Mouse (Mus musculus): ENCODE data around the gene Prpf18. TPM values are rescaled to one million over a fixed set of nuclear protein-coding genes. Genes with fewer than 3 reads are reported as not detected.

Prpf18 gene
- polyA plus RNA-seq, 1 experiment: 45.7 TPM

- 98% methylated on average over 3 of the region's 3 CpGs for WGBS
- H3K4me1 ChIP-seq (ENCODE audit: control insufficient read depth, insufficient read depth, low read length): no peaks in the 10 kb centered on the region
- DNase-seq: no peak
- no peaks in the 10 kb centered on the region for H3K27me3 ChIP-seq (ENCODE audit: control insufficient read depth, insufficient read depth, low read length)
- TF ChIP-seq POLR2A (IDR thresholded peaks at IDR 0.05; ENCODE audit: borderline replicate concordance, insufficient read depth, low read length) (no peak), CTCF (IDR thresholded peaks at IDR 0.05; ENCODE audit: borderline replicate concordance, insufficient read depth, low read depth, low read length) (no peak)
- H3K27ac ChIP-seq (ENCODE audit: insufficient read depth, low read length): no peak overlapping the region
- no peak overlapping the region for H3K4me3 ChIP-seq (replicated peaks; ENCODE audit: insufficient read depth, low read depth, low read length)
Observed at GRCm38 (mm10) chr2:4593878-4594387, 58.0 kb downstream of the Prpf18 start.

GRCm38 (mm10) chr2:4593433-4593832 is 58.5 kb downstream of the Prpf18 start:
- Histone ChIP-seq H3K27ac (ENCODE audit: insufficient read depth, low read length) (no peak overlapping the region), H3K4me3 (replicated peaks; ENCODE audit: insufficient read depth, low read depth, low read length) (no peak overlapping the region), H3K4me1 (ENCODE audit: control insufficient read depth, insufficient read depth, low read length) (no peaks in the 10 kb centered on the region), H3K27me3 (ENCODE audit: control insufficient read depth, insufficient read depth, low read length) (no peaks in the 10 kb centered on the region)
- DNase-seq: no peak
- 72% methylated on average over 9 of the region's 9 CpGs for WGBS
- no peak for TF ChIP-seq POLR2A (IDR thresholded peaks at IDR 0.05; ENCODE audit: borderline replicate concordance, insufficient read depth, low read length)
- no peak for TF ChIP-seq CTCF (IDR thresholded peaks at IDR 0.05; ENCODE audit: borderline replicate concordance, insufficient read depth, low read depth, low read length)

GRCm38 (mm10) chr2:4592666-4593065 is 59.2 kb downstream of the Prpf18 start:
- DNase-seq: no peak
- no peak overlapping the region for H3K4me3 ChIP-seq (replicated peaks; ENCODE audit: insufficient read depth, low read depth, low read length)
- H3K4me1 ChIP-seq (ENCODE audit: control insufficient read depth, insufficient read depth, low read length): no peaks in the 10 kb centered on the region
- TF ChIP-seq CTCF (IDR thresholded peaks at IDR 0.05; ENCODE audit: borderline replicate concordance, insufficient read depth, low read depth, low read length) (no peak), POLR2A (IDR thresholded peaks at IDR 0.05; ENCODE audit: borderline replicate concordance, insufficient read depth, low read length) (no peak)
- H3K27ac ChIP-seq (ENCODE audit: insufficient read depth, low read length): no peak overlapping the region
- 85% methylated on average over 7 of the region's 7 CpGs for WGBS
- no peaks in the 10 kb centered on the region for H3K27me3 ChIP-seq (ENCODE audit: control insufficient read depth, insufficient read depth, low read length)

GRCm38 (mm10) chr2:4591647-4592046 is 60.3 kb downstream of the Prpf18 start:
- Histone ChIP-seq H3K27ac (ENCODE audit: insufficient read depth, low read length) (no peak overlapping the region), H3K27me3 (ENCODE audit: control insufficient read depth, insufficient read depth, low read length) (no peaks in the 10 kb centered on the region), H3K4me3 (replicated peaks; ENCODE audit: insufficient read depth, low read depth, low read length) (no peak overlapping the region), H3K4me1 (ENCODE audit: control insufficient read depth, insufficient read depth, low read length) (no peaks in the 10 kb centered on the region)
- TF ChIP-seq POLR2A (IDR thresholded peaks at IDR 0.05; ENCODE audit: borderline replicate concordance, insufficient read depth, low read length) (no peak), CTCF (IDR thresholded peaks at IDR 0.05; ENCODE audit: borderline replicate concordance, insufficient read depth, low read depth, low read length) (no peak)
- 91% methylated on average over 3 of the region's 3 CpGs for WGBS
- no peak for DNase-seq

GRCm38 (mm10) chr2:4587685-4588409 is 64.1 kb downstream of the Prpf18 start:
- no peak for TF ChIP-seq POLR2A (IDR thresholded peaks at IDR 0.05; ENCODE audit: borderline replicate concordance, insufficient read depth, low read length)
- no peak for TF ChIP-seq CTCF (IDR thresholded peaks at IDR 0.05; ENCODE audit: borderline replicate concordance, insufficient read depth, low read depth, low read length)
- Histone ChIP-seq H3K4me1 (ENCODE audit: control insufficient read depth, insufficient read depth, low read length) (no peaks in the 10 kb centered on the region), H3K27ac (ENCODE audit: insufficient read depth, low read length) (no peak overlapping the region), H3K4me3 (replicated peaks; ENCODE audit: insufficient read depth, low read depth, low read length) (no peak overlapping the region), H3K27me3 (ENCODE audit: control insufficient read depth, insufficient read depth, low read length) (no peaks in the 10 kb centered on the region)
- WGBS: 92% methylated on average over 13 of the region's 13 CpGs
- no peak for DNase-seq

- DNase-seq: no peak
- Histone ChIP-seq H3K4me1 (ENCODE audit: control insufficient read depth, insufficient read depth, low read length) (no peaks in the 10 kb centered on the region), H3K27me3 (ENCODE audit: control insufficient read depth, insufficient read depth, low read length) (no peaks in the 10 kb centered on the region), H3K27ac (ENCODE audit: insufficient read depth, low read length) (no peak overlapping the region), H3K4me3 (replicated peaks; ENCODE audit: insufficient read depth, low read depth, low read length) (no peak overlapping the region)
- no peak for TF ChIP-seq CTCF (IDR thresholded peaks at IDR 0.05; ENCODE audit: borderline replicate concordance, insufficient read depth, low read depth, low read length)
- TF ChIP-seq POLR2A (IDR thresholded peaks at IDR 0.05; ENCODE audit: borderline replicate concordance, insufficient read depth, low read length): no peak
- 80% methylated on average over 11 of the region's 11 CpGs for WGBS
Observed at GRCm38 (mm10) chr2:4586245-4586644, 65.7 kb downstream of the Prpf18 start.

GRCm38 (mm10) chr2:4584252-4584651 is 67.7 kb downstream of the Prpf18 start:
- 94% methylated on average over 5 of the region's 5 CpGs for WGBS
- no peak overlapping the region for H3K4me3 ChIP-seq (replicated peaks; ENCODE audit: insufficient read depth, low read depth, low read length)
- no peaks in the 10 kb centered on the region for H3K27me3 ChIP-seq (ENCODE audit: control insufficient read depth, insufficient read depth, low read length)
- no peak overlapping the region for H3K27ac ChIP-seq (ENCODE audit: insufficient read depth, low read length)
- TF ChIP-seq POLR2A (IDR thresholded peaks at IDR 0.05; ENCODE audit: borderline replicate concordance, insufficient read depth, low read length) (no peak), CTCF (IDR thresholded peaks at IDR 0.05; ENCODE audit: borderline replicate concordance, insufficient read depth, low read depth, low read length) (no peak)
- no peaks in the 10 kb centered on the region; the same call in 1 of the 2 replicates for H3K4me1 ChIP-seq (ENCODE audit: control insufficient read depth, insufficient read depth, low read length)
- DNase-seq: no peak

GRCm38 (mm10) chr2:4582930-4583329 is 69.0 kb downstream of the Prpf18 start:
- Histone ChIP-seq H3K4me3 (replicated peaks; ENCODE audit: insufficient read depth, low read depth, low read length) (no peak overlapping the region), H3K27me3 (ENCODE audit: control insufficient read depth, insufficient read depth, low read length) (no peaks in the 10 kb centered on the region), H3K27ac (ENCODE audit: insufficient read depth, low read length) (no peak overlapping the region), H3K4me1 (ENCODE audit: control insufficient read depth, insufficient read depth, low read length) (no peaks in the 10 kb centered on the region; the same call in 1 of the 2 replicates)
- DNase-seq: no peak
- TF ChIP-seq CTCF (IDR thresholded peaks at IDR 0.05; ENCODE audit: borderline replicate concordance, insufficient read depth, low read depth, low read length): no peak
- 86% methylated on average over 2 of the region's 2 CpGs for WGBS
